Mouse (Mus musculus): ENCODE data around the gene Ltbp1.

- no peak for TF ChIP-seq POLR2A (IDR thresholded peaks at IDR 0.05; ENCODE audit: extremely low read depth, insufficient read depth, low read length)
- no peak for TF ChIP-seq CTCF (IDR thresholded peaks at IDR 0.05; ENCODE audit: extremely low read depth, insufficient read depth, low read length)
Measured at GRCm38 (mm10) chr17:75159066-75159787, 153.9 kb downstream of the Ltbp1 start.
